Mouse (Mus musculus): ENCODE results near the gene Rab17.

Gene Rab17

GRCm38 (mm10) chr1:90909631-90910152 is 59.8 kb downstream of the Rab17 start:
- CTCF ChIA-PET = interaction anchor here in 1 of 4 experiments (0.8 kb wide), 1 partner anchor 18 kb away, joined by 3 read pairs; no protein-coding TSS in a partner anchor
- POLR2A ChIA-PET = interaction anchor here in 1 of 4 experiments (1.4 kb wide), 1 partner anchor 24 kb away, joined by 5 read pairs; no protein-coding TSS in a partner anchor

GRCm38 (mm10) chr1:90909161-90909560 is 60.3 kb downstream of the Rab17 start:
- CTCF ChIA-PET = interaction anchor here in 2 of 4 experiments (0.8 to 1.1 kb wide), 2 partner anchors 19 kb away, joined by 3 read pairs; no protein-coding TSS in a partner anchor
- POLR2A ChIA-PET = interaction anchor here in 1 of 4 experiments (1.4 kb wide), 1 partner anchor 23 kb away, joined by 5 read pairs; no protein-coding TSS in a partner anchor

Data from embryonic stem cell, embryonic (primary cell).